Mouse (Mus musculus) macrophage (primary cell): Measurements from ENCODE around the gene Txnrd1. TPM values are rescaled to one million over a fixed set of nuclear protein-coding genes. Genes with fewer than 3 reads are reported as not detected.

Source experiments
- H3K27ac ChIP-seq: fragments of 350-480 bp; formaldehyde crosslinking; 2 replicates; pipeline ENCODE4 v1.9.0; 2021
- H3K36me3 ChIP-seq: fragments of 350-480 bp; formaldehyde crosslinking; 2 replicates; pipeline ENCODE4 v1.9.0; 2021; ENCODE audit errors: inconsistent target
- H3K4me3 ChIP-seq: fragments of 350-480 bp; formaldehyde crosslinking; 2 replicates; pipeline ENCODE4 v1.9.0; 2021; ENCODE audit errors: inconsistent target
- H3K79me2 ChIP-seq: fragments of 350-480 bp; formaldehyde crosslinking; 2 replicates; pipeline ENCODE4 v1.9.0; 2021; ENCODE audit errors: inconsistent target
- WGBS: methylation state at CpG from one replicate; pipeline ENCODE4 v1.1.7; 2026; ENCODE audit warnings: inconsistent platforms; ENCODE audit not compliant: missing documents; 5-methylcytosine and 5-hydroxymethylcytosine counted together
- polyA plus RNA-seq: library from polyadenylated mRNA; stranded (reverse); fragments of 250-400 nt; gene quantifications from 3 replicates; pipeline ENCODE4 v1.2.4, GENCODE M21; 2018; ENCODE audit warnings: inconsistent platforms

Txnrd1 gene
- polyA plus RNA-seq, 1 experiment from 2014 or later, result 96.0 TPM

GRCm38 (mm10) chr10:82899810-82900421 is 66.2 kb downstream of the Txnrd1 start:
- Histone ChIP-seq H3K4me3 (peak overlapping the region; percentile 0; the same call in 1 of the 2 replicates), H3K36me3 (peaks cover 32% of the 10 kb centered on the region), H3K27ac (0 out of 2 replicates have a peak overlapping the region, but pooled peaks have one; percentile 8), H3K79me2 (no peaks in the 10 kb centered on the region)
- 15% methylated on average over 16 of the region's 16 CpGs for WGBS

DNA sequence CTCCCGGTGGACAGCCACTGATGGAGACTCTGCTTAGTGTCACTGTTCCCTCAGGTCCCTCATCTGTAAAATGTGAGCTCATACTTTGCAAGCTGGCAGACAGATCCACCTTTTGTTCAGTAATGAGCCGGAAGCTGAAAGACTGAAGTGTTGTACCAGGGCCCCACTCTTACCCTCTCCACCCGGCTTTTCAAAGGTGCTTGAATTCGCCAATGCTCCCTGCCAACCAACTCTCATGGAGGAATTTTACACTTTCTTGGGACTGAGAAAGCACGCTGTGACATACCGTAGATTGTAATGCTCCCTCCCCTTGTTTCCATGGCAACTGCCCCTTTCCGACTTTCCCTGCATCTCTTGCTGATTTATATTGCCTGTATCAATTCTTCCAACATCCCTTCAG is 66.8 kb downstream of the Txnrd1 start:
- Histone ChIP-seq H3K79me2 (no peaks in the 10 kb centered on the region), H3K27ac (0 out of 2 replicates have a peak overlapping the region, but pooled peaks have one; percentile 8), H3K36me3 (peaks cover 25% of the 10 kb centered on the region), H3K4me3 (no peak overlapping the region)
- 83% methylated on average over 7 of the region's 7 CpGs for WGBS

GRCm38 (mm10) chr10:82901436-82901835 is 67.7 kb downstream of the Txnrd1 start:
- Histone ChIP-seq H3K27ac (no peak overlapping the region), H3K79me2 (no peaks in the 10 kb centered on the region), H3K36me3 (peaks cover 16% of the 10 kb centered on the region), H3K4me3 (no peak overlapping the region)
- WGBS, result 8% methylated on average over 7 of the region's 7 CpGs

GRCm38 (mm10) chr10:82908526-82908925 is 74.8 kb downstream of the Txnrd1 start:
- H3K79me2 ChIP-seq, result no peaks in the 10 kb centered on the region
- WGBS, result 93% methylated on average over 7 of the region's 7 CpGs

DNA sequence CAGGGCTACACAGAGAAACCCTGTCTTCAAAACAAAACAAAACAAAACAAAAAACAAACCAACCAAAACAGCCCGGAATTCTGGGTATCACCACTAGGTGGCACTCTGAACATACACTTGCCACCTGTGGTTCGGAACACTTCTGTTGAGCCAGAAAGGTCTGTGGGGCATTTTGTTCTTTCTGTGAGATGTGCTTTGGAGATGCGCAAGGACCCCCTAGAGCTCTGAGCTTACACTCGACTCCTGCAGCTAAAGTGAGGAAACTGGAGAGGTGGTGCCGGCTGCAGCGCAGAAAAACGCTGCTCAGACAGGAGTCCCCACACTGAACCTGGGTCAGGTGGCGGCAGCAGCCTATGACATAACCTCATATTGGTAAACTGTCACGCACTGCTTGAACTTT is 75.6 kb downstream of the Txnrd1 start:
- no peak overlapping the region for H3K27ac ChIP-seq
- no peaks in the 10 kb centered on the region for H3K79me2 ChIP-seq
- WGBS, result 16% methylated on average over 9 of the region's 9 CpGs
- H3K36me3 ChIP-seq, result no peaks in the 10 kb centered on the region
- no peak overlapping the region for H3K4me3 ChIP-seq

More at GRCm38 (mm10) chr10:82908526-82908925, 74.8 kb downstream of the Txnrd1 start:
- Histone ChIP-seq H3K27ac (no peak overlapping the region), H3K36me3 (no peaks in the 10 kb centered on the region), H3K4me3 (no peak overlapping the region)

GRCm38 (mm10) chr10:82910198-82910597 is 76.4 kb downstream of the Txnrd1 start:
- Histone ChIP-seq H3K27ac (no peak overlapping the region), H3K79me2 (no peaks in the 10 kb centered on the region), H3K4me3 (no peak overlapping the region), H3K36me3 (no peaks in the 10 kb centered on the region)
- WGBS, result 69% methylated on average over 3 of the region's 3 CpGs

GRCm38 (mm10) chr10:82913238-82913637 is 79.5 kb downstream of the Txnrd1 start:
- no peaks in the 10 kb centered on the region for H3K79me2 ChIP-seq
- 90% methylated on average over 4 of the region's 4 CpGs for WGBS
- no peak overlapping the region for H3K4me3 ChIP-seq
- no peak overlapping the region for H3K27ac ChIP-seq
- no peaks in the 10 kb centered on the region for H3K36me3 ChIP-seq

GRCm38 (mm10) chr10:82913772-82914171 is 80.0 kb downstream of the Txnrd1 start:
- no peaks in the 10 kb centered on the region for H3K36me3 ChIP-seq
- no peak overlapping the region for H3K4me3 ChIP-seq
- 54% methylated on average over 6 of the region's 6 CpGs for WGBS
- no peaks in the 10 kb centered on the region for H3K79me2 ChIP-seq
- peak overlapping the region; percentile 61 for H3K27ac ChIP-seq

DNA sequence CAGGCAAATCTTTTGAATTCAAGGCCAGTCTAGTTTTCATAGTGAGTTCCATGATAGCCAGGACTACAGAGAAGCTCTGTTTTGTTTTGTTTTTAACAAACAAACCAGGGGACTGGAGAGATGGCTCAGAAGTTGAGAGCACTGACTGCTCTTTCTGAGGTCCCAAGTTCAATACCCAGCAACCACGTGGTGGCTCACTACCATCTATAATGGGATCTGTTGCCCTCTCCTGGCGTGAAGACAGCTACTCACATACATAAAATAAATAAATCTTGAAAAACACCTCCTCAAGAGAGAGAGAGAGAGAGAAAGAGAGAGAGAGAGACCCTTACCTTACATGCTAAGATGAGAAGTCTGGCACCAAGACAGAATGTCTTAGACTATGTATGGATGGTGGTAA is 84.9 kb downstream of the Txnrd1 start:
- H3K27ac ChIP-seq, result no peak overlapping the region
- no peak overlapping the region for H3K4me3 ChIP-seq
- no peaks in the 10 kb centered on the region for H3K36me3 ChIP-seq
- no peaks in the 10 kb centered on the region for H3K79me2 ChIP-seq
- 92% methylated on average over 2 of the region's 2 CpGs for WGBS

GRCm38 (mm10) chr10:82919404-82919980 is 85.7 kb downstream of the Txnrd1 start:
- 91% methylated on average over 4 of the region's 4 CpGs for WGBS
- Histone ChIP-seq H3K4me3 (no peak overlapping the region), H3K27ac (no peak overlapping the region), H3K36me3 (no peaks in the 10 kb centered on the region), H3K79me2 (no peaks in the 10 kb centered on the region)

GRCm38 (mm10) chr10:82923547-82923946 is 89.8 kb downstream of the Txnrd1 start:
- Histone ChIP-seq H3K27ac (peak overlapping the region; percentile 81), H3K4me3 (no peak overlapping the region), H3K79me2 (no peaks in the 10 kb centered on the region), H3K36me3 (no peaks in the 10 kb centered on the region)
- 2% methylated on average over 3 of the region's 3 CpGs for WGBS

GRCm38 (mm10) chr10:82924750-82925149 is 91.0 kb downstream of the Txnrd1 start:
- H3K36me3 ChIP-seq, result no peaks in the 10 kb centered on the region
- H3K4me3 ChIP-seq, result no peak overlapping the region
- H3K27ac ChIP-seq, result no peak overlapping the region
- no peaks in the 10 kb centered on the region for H3K79me2 ChIP-seq
- WGBS, result 97% methylated on average over 2 of the region's 2 CpGs

GRCm38 (mm10) chr10:82925624-82926023 is 91.9 kb downstream of the Txnrd1 start:
- WGBS, result 97% methylated on average over 2 of the region's 2 CpGs

GRCm38 (mm10) chr10:82935018-82935633 is 101.4 kb downstream of the Txnrd1 start:
- 6% methylated on average over 10 of the region's 13 CpGs for WGBS
- Histone ChIP-seq H3K4me3 (no peak overlapping the region), H3K27ac (no peak overlapping the region), H3K79me2 (no peaks in the 10 kb centered on the region), H3K36me3 (no peaks in the 10 kb centered on the region)

More at GRCm38 (mm10) chr10:82925624-82926023, 91.9 kb downstream of the Txnrd1 start:
- H3K27ac ChIP-seq, result no peak overlapping the region
- no peaks in the 10 kb centered on the region for H3K36me3 ChIP-seq
- H3K4me3 ChIP-seq, result no peak overlapping the region
- H3K79me2 ChIP-seq, result no peaks in the 10 kb centered on the region

DNA sequence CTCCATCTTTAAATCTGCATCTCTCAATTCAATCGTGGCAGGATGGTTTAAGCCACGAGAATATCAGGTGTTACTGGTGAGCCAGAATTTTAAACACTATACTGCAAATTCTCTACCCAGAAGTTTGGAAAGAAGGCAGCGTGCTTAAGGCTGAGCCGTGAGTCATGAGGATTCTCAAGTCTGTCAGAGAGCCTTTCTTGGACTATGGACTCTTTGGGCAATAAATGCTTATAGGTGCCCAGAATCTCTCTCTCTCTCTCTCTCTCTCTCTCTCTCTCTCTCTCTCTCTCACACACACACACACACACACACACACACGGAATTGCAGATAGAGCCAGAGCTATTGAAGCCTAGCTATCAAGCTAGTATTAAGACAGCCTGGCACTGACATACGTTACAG is 102.0 kb downstream of the Txnrd1 start:
- Histone ChIP-seq H3K79me2 (no peaks in the 10 kb centered on the region), H3K27ac (no peak overlapping the region), H3K4me3 (no peak overlapping the region), H3K36me3 (no peaks in the 10 kb centered on the region)
- WGBS, result 84% methylated on average over 3 of the region's 6 CpGs
